In the genomic region with DNA sequence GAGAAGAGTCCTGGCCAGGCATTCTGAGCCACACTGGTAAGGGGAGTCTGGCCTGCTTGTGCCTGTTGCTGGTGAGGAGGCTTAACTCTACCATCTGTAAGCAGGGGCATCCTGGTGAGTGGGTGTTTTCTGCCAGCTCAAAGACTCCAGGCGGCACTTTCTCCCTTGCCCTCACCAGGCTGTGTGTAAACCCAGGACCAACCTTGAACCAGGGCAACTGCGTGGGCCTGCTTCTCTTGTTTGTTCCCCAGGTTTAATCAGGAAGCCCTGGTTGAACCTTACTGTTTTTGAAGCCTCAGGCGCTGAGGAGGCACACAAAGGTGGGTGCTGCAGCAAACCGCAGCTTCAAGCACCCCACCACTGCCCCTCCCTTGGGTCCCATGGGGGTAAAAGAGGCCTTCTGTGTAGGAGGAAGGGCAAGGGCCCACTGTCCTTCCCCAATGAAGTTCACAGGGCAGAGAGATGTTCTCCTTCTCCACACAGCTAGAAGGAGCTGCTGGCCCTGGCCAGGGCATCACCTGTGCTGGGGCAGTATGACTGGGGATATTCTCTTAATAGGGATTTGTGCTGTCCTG, we compare ENCODE assay signal across 25 mouse cellular contexts. TPM values are rescaled to one million over a fixed set of nuclear protein-coding genes. Genes with fewer than 3 reads are reported as not detected.
DNase-seq lines count a peak whose midpoint lies in the region; ATAC-seq and TF ChIP-seq lines count a peak whose summit lies in the region.
"Had no signal": no experiment of that assay in that cellular context is flagged by ENCODE, and none has a peak within 500 bp of the region (broad histone marks: within the 10 kb centered on the region; RNA-seq: fewer than 3 reads in every experiment).

No protein-coding gene starts in this region.

- H3K9ac ChIP-seq in liver, adult 2 months (ENCODE audit: low read depth, low read length): peak overlapping the region; percentile 58
- H3K9ac ChIP-seq in liver, embryonic 11.5 days (ENCODE audit: low read depth, low read length): 0 out of 2 replicates have a peak overlapping the region, but pooled peaks have one; percentile 8
- H3K9ac ChIP-seq in forebrain, embryonic 16.5 days (replicated peaks; ENCODE audit: low read depth, low read length): no peak overlapping the region
- H3K9ac ChIP-seq: forebrain, embryonic 15.5 days; lung, embryonic 15.5 days had no signal

- no peaks in the 10 kb centered on the region for H3K9me3 ChIP-seq in liver, embryonic 11.5 days (ENCODE audit: control insufficient read depth, low read length)
- no peaks in the 10 kb centered on the region for H3K9me3 ChIP-seq in embryonic facial prominence, embryonic 10.5 days
- no peaks in the 10 kb centered on the region for H3K9me3 ChIP-seq in forebrain, embryonic 16.5 days (ENCODE audit: control insufficient read depth, low read length)
- H3K9me3 ChIP-seq: forebrain, embryonic 15.5 days; limb, embryonic 10.5 days; lung, embryonic 15.5 days had no signal

- 18% methylated on average over 4 of the region's 4 CpGs for WGBS in liver, adult 2 months
- WGBS in liver, embryonic 11.5 days: 86% methylated on average over 4 of the region's 4 CpGs
- WGBS in spleen, adult 2 months: 21% methylated on average over 4 of the region's 4 CpGs
- WGBS in embryonic facial prominence, embryonic 10.5 days: 90% methylated on average over 4 of the region's 4 CpGs
- 88% methylated on average over 4 of the region's 4 CpGs for WGBS in forebrain, embryonic 16.5 days

- peak; percentile 19 for DNase-seq in gastrocnemius, adult 2 months
- DNase-seq in gastrocnemius, postnatal 36 days: no peak
- DNase-seq in liver, adult 2 months (ENCODE audit: extremely low read depth, low read depth, low spot score): peak; percentile 82
- DNase-seq in liver: no peak
- no peak for DNase-seq in liver, embryonic 11.5 days (ENCODE audit: low spot score)
- peak in 1 of 2 experiments; percentile 87 for DNase-seq in spleen, adult 2 months (ENCODE audit: low read depth in 1 of 2, low spot score in 2 of 2)
- DNase-seq in embryonic facial prominence, embryonic 10.5 days (ENCODE audit: low spot score): no peak
- DNase-seq: cerebellum, adult 9-11 months; embryo, embryonic 11 days; gastrocnemius, postnatal 10 days; heart, postnatal 36 days; kidney, postnatal 4 days; layer of hippocampus, postnatal 36 days had no signal

- no peak overlapping the region for H3K4me3 ChIP-seq in gastrocnemius, adult 2 months
- no peak overlapping the region for H3K4me3 ChIP-seq in liver, adult 2 months (ENCODE audit: insufficient read depth, low read depth, low read length)
- no peak overlapping the region for H3K4me3 ChIP-seq in liver, embryonic 11.5 days (ENCODE audit: low read depth, low read length)
- H3K4me3 ChIP-seq in spleen, adult 2 months (ENCODE audit: extremely low read depth, insufficient read depth, insufficient read length): no peak overlapping the region
- no peak overlapping the region for H3K4me3 ChIP-seq in embryonic facial prominence, embryonic 10.5 days
- no peak overlapping the region for H3K4me3 ChIP-seq in forebrain, embryonic 16.5 days (replicated peaks; ENCODE audit: low read length)
- H3K4me3 ChIP-seq: forebrain, embryonic 15.5 days; limb, embryonic 10.5 days; lung, embryonic 15.5 days had no signal

- TF ChIP-seq CTCF in gastrocnemius, adult 2 months (IDR thresholded peaks at IDR 0.05): no peak
- TF ChIP-seq CTCF in liver, adult 2 months (IDR thresholded peaks at IDR 0.05; ENCODE audit: low read depth, low read length): no peak
- no peak for TF ChIP-seq CTCF in spleen, adult 2 months (IDR thresholded peaks at IDR 0.05; ENCODE audit: extremely low read depth, insufficient read depth, insufficient read length, insufficient replicate concordance)

- no peaks in the 10 kb centered on the region for H3K27me3 ChIP-seq in liver, adult 2 months (ENCODE audit: control insufficient read depth, insufficient read depth, low read length)
- H3K27me3 ChIP-seq in liver, embryonic 11.5 days (replicated peaks; ENCODE audit: control insufficient read depth, insufficient read depth, low read length): no peaks in the 10 kb centered on the region
- H3K27me3 ChIP-seq in spleen, adult 2 months (ENCODE audit: control insufficient read depth, insufficient read depth, low read length): no peaks in the 10 kb centered on the region
- no peaks in the 10 kb centered on the region for H3K27me3 ChIP-seq in embryonic facial prominence, embryonic 10.5 days (replicated peaks; ENCODE audit: low read depth, poor library complexity, severe bottlenecking)
- H3K27me3 ChIP-seq in forebrain, embryonic 16.5 days (replicated peaks; ENCODE audit: control insufficient read depth, insufficient read depth, low read length): no peaks in the 10 kb centered on the region
- H3K27me3 ChIP-seq: forebrain, embryonic 15.5 days; lung, embryonic 15.5 days had no signal

- no peaks in the 10 kb centered on the region for H3K36me3 ChIP-seq in liver, adult 2 months (ENCODE audit: control insufficient read depth, insufficient read depth, low read length)
- H3K36me3 ChIP-seq in liver, embryonic 11.5 days (ENCODE audit: control insufficient read depth, insufficient read depth, low read length): no peaks in the 10 kb centered on the region
- H3K36me3 ChIP-seq in spleen, adult 2 months (ENCODE audit: control insufficient read depth, insufficient read depth, low read length): no peaks in the 10 kb centered on the region
- peaks cover 6% of the 10 kb centered on the region for H3K36me3 ChIP-seq in embryonic facial prominence, embryonic 10.5 days (replicated peaks)
- no peaks in the 10 kb centered on the region for H3K36me3 ChIP-seq in forebrain, embryonic 16.5 days (ENCODE audit: control insufficient read depth, insufficient read depth)
- H3K36me3 ChIP-seq: forebrain, embryonic 15.5 days had no signal

- intact Hi-C loops in gastrocnemius, adult 2 months (cut with DNase I): no loop called here
- intact Hi-C loops in gastrocnemius, postnatal 36 days (cut with DNase I): no loop called here

- peaks cover 68% of the 10 kb centered on the region for H3K4me1 ChIP-seq in liver, adult 2 months (ENCODE audit: control insufficient read depth, insufficient read depth, low read length)
- peaks cover 76% of the 10 kb centered on the region for H3K4me1 ChIP-seq in liver, embryonic 11.5 days (replicated peaks; ENCODE audit: control insufficient read depth, insufficient read depth, low read length)
- peaks cover 54% of the 10 kb centered on the region for H3K4me1 ChIP-seq in spleen, adult 2 months (ENCODE audit: control insufficient read depth, insufficient read depth, insufficient read length)
- H3K4me1 ChIP-seq in embryonic facial prominence, embryonic 10.5 days: peaks cover 62% of the 10 kb centered on the region
- H3K4me1 ChIP-seq in forebrain, embryonic 16.5 days (replicated peaks; ENCODE audit: control insufficient read depth, insufficient read depth, low read length): peaks cover 23% of the 10 kb centered on the region

- H3K4me2 ChIP-seq in liver, embryonic 11.5 days: no peak overlapping the region
- H3K4me2 ChIP-seq in forebrain, embryonic 16.5 days (ENCODE audit: low read length): no peak overlapping the region
- H3K4me2 ChIP-seq: forebrain, embryonic 15.5 days; lung, embryonic 15.5 days had no signal

- H3K79me2 ChIP-seq in liver, adult 2 months (ENCODE audit: control insufficient read depth, insufficient read depth, low read length): peaks cover 3% of the 10 kb centered on the region; the same call in 1 of the 2 replicates

- peak overlapping the region; percentile 64 for H3K27ac ChIP-seq in gastrocnemius, adult 2 months
- peak overlapping the region; percentile 77 for H3K27ac ChIP-seq in liver, adult 2 months (replicated peaks; ENCODE audit: insufficient read depth, low read depth, low read length)
- peak overlapping the region; percentile 39 for H3K27ac ChIP-seq in liver, embryonic 11.5 days (ENCODE audit: low read depth, low read length)
- H3K27ac ChIP-seq in spleen, adult 2 months (ENCODE audit: insufficient read depth, low read length): peak overlapping the region; percentile 81
- H3K27ac ChIP-seq in embryonic facial prominence, embryonic 10.5 days (replicated peaks): no peak overlapping the region
- no peak overlapping the region for H3K27ac ChIP-seq in forebrain, embryonic 16.5 days (ENCODE audit: low read length)
- H3K27ac ChIP-seq: forebrain, embryonic 15.5 days; lung, embryonic 15.5 days had no signal

- TF ChIP-seq POLR2A in liver, adult 2 months (IDR thresholded peaks at IDR 0.05; ENCODE audit: extremely low read depth, insufficient read depth, low read length): no peak
- TF ChIP-seq POLR2A in spleen, adult 2 months (IDR thresholded peaks at IDR 0.05; ENCODE audit: low read depth, low read length): no peak

- no peak for ATAC-seq in liver, embryonic 11.5 days (replicated peaks; ENCODE audit: low FRiP score)
- no peak for ATAC-seq in forebrain, embryonic 16.5 days
- ATAC-seq: forebrain, embryonic 15.5 days; inflammation-experienced regulatory T-cells, adult 6 months had no signal

RNA-seq across cellular contexts. Expression of gene Gpr146, which starts 9.5 kb away (rescaled TPM):
- 10 to 100 TPM; 26.5 to 41.2 TPM for total RNA-seq in gastrocnemius, adult 2 months (2021)
- 10 to 100 TPM; 25.3 to 30.4 TPM for total RNA-seq in gastrocnemius, postnatal 36 days (2021)
- 36.5 and 57.1 TPM in 2 replicates for total RNA-seq in liver, adult 2 months (2014; rRNA removed)
- 43.5 and 70.7 TPM in 2 replicates for polyA plus RNA-seq in liver, adult 2 months (2012; rRNA removed)
- polyA plus RNA-seq in liver, embryonic 11.5 days (2014; fragmentation: Nextera tagmentation; extraction: Ambion mirVana): 13.4 and 15.1 TPM in 2 replicates
- polyA plus RNA-seq in spleen, adult 2 months (2012; rRNA removed): 32.2 and 36.3 TPM in 2 replicates
- polyA plus RNA-seq in embryonic facial prominence, embryonic 10.5 days (2016; fragmentation: Nextera tagmentation; extraction: Ambion mirVana): 1.7 and 2.5 TPM in 2 replicates
- polyA plus RNA-seq in forebrain, embryonic 16.5 days (2015; fragmentation: Nextera tagmentation; extraction: Ambion mirVana): 1.5 and 1.8 TPM in 2 replicates

RNA-seq across cellular contexts. Expression of gene Cyp2w1, which starts 15.6 kb away (rescaled TPM):
- not detected for total RNA-seq in gastrocnemius, adult 2 months (2021)
- not detected for total RNA-seq in gastrocnemius, postnatal 36 days (2021)
- not detected in 2 replicates for total RNA-seq in liver, adult 2 months (2014; rRNA removed)
- polyA plus RNA-seq in liver, adult 2 months (2012; rRNA removed): not detected in 2 replicates
- polyA plus RNA-seq in liver, embryonic 11.5 days (2014; fragmentation: Nextera tagmentation; extraction: Ambion mirVana): not detected in 2 replicates
- polyA plus RNA-seq in spleen, adult 2 months (2012; rRNA removed): not detected in 2 replicates
- polyA plus RNA-seq in embryonic facial prominence, embryonic 10.5 days (2016; fragmentation: Nextera tagmentation; extraction: Ambion mirVana): not detected in 2 replicates
- polyA plus RNA-seq in forebrain, embryonic 16.5 days (2015; fragmentation: Nextera tagmentation; extraction: Ambion mirVana): not detected in 2 replicates
- total RNA-seq: adrenal gland, adult 18-20 months; ES-E14; gastrocnemius, postnatal 10 days; heart, adult 8-10 months; heart, postnatal 36 days; layer of hippocampus, postnatal 36 days; megakaryocyte-erythroid progenitor cell, adult 5-6 weeks; monocyte, adult 5-6 weeks had no signal
- polyA plus RNA-seq: forebrain, embryonic 15.5 days; inflammation-experienced regulatory T-cells, adult 6 months; limb, embryonic 10.5 days; lung, embryonic 15.5 days; neural tube, embryonic 14.5 days; urinary bladder, adult 2 months had no signal

RNA-seq across cellular contexts. Expression of gene Cox19, which starts 16.8 kb away (rescaled TPM):
- 10 to 100 TPM; 48.7 to 69.6 TPM for total RNA-seq in gastrocnemius, adult 2 months (2021)
- 10 to 100 TPM; 52.8 to 68.3 TPM for total RNA-seq in gastrocnemius, postnatal 36 days (2021)
- total RNA-seq in liver, adult 2 months (2014; rRNA removed): 23.6 and 25.2 TPM in 2 replicates
- polyA plus RNA-seq in liver, adult 2 months (2012; rRNA removed): 82.4 and 86.1 TPM in 2 replicates
- 98.1 and 103 TPM in 2 replicates for polyA plus RNA-seq in liver, embryonic 11.5 days (2014; fragmentation: Nextera tagmentation; extraction: Ambion mirVana)
- polyA plus RNA-seq in spleen, adult 2 months (2012; rRNA removed): 27.2 and 36.2 TPM in 2 replicates
- 116 and 122 TPM in 2 replicates for polyA plus RNA-seq in embryonic facial prominence, embryonic 10.5 days (2016; fragmentation: Nextera tagmentation; extraction: Ambion mirVana)
- polyA plus RNA-seq in forebrain, embryonic 16.5 days (2015; fragmentation: Nextera tagmentation; extraction: Ambion mirVana): 90.6 and 97.9 TPM in 2 replicates

RNA-seq across cellular contexts. Expression of gene C130050O18Rik, which starts 37.1 kb away (rescaled TPM):
- total RNA-seq in gastrocnemius, adult 2 months (2021): under 1 TPM; 0.15 to 0.33 TPM
- under 1 TPM; 0.13 to 0.35 TPM for total RNA-seq in gastrocnemius, postnatal 36 days (2021)
- 0.18 and 0.54 TPM in 2 replicates for total RNA-seq in liver, adult 2 months (2014; rRNA removed)
- 0.56 and 1.6 TPM in 2 replicates for polyA plus RNA-seq in liver, adult 2 months (2012; rRNA removed)
- polyA plus RNA-seq in liver, embryonic 11.5 days (2014; fragmentation: Nextera tagmentation; extraction: Ambion mirVana): 1.5 and 1.6 TPM in 2 replicates
- polyA plus RNA-seq in spleen, adult 2 months (2012; rRNA removed): 8.1 and 11.9 TPM in 2 replicates
- 0.16 and 0.26 TPM in 2 replicates for polyA plus RNA-seq in embryonic facial prominence, embryonic 10.5 days (2016; fragmentation: Nextera tagmentation; extraction: Ambion mirVana)
- polyA plus RNA-seq in forebrain, embryonic 16.5 days (2015; fragmentation: Nextera tagmentation; extraction: Ambion mirVana): 0.21 and 0.37 TPM in 2 replicates
- total RNA-seq: megakaryocyte-erythroid progenitor cell, adult 5-6 weeks had no signal
- polyA plus RNA-seq: inflammation-experienced regulatory T-cells, adult 6 months had no signal

RNA-seq across cellular contexts. Expression of gene Adap1, which starts 42.5 kb away (rescaled TPM):
- 1 to 10 TPM in 1 of 2 experiments, under 1 TPM in 1; 0.89 to 1.0 TPM for total RNA-seq in gastrocnemius, adult 2 months (2021)
- total RNA-seq in gastrocnemius, postnatal 36 days (2021): 1 to 10 TPM; 1.6 to 1.7 TPM
- total RNA-seq in liver, adult 2 months (2014; rRNA removed): 1.5 TPM in 2 replicates
- 0.60 and 1.3 TPM in 2 replicates for polyA plus RNA-seq in liver, adult 2 months (2012; rRNA removed)
- polyA plus RNA-seq in liver, embryonic 11.5 days (2014; fragmentation: Nextera tagmentation; extraction: Ambion mirVana): 7.2 and 8.1 TPM in 2 replicates
- 23.2 and 29.5 TPM in 2 replicates for polyA plus RNA-seq in spleen, adult 2 months (2012; rRNA removed)
- polyA plus RNA-seq in embryonic facial prominence, embryonic 10.5 days (2016; fragmentation: Nextera tagmentation; extraction: Ambion mirVana): 0.51 and 0.54 TPM in 2 replicates
- 21.5 and 35.5 TPM in 2 replicates for polyA plus RNA-seq in forebrain, embryonic 16.5 days (2015; fragmentation: Nextera tagmentation; extraction: Ambion mirVana)

Comparison
In these comparisons a context has a peak if more than half of its experiments do, and no peak if none do; other contexts are left out.
1. DNase-seq: peak in gastrocnemius, adult 2 months (single experiment) and liver, adult 2 months (single experiment); none in gastrocnemius, postnatal 36 days (0 of 2), liver (single experiment), liver, embryonic 11.5 days (single experiment) and embryonic facial prominence, embryonic 10.5 days (single experiment).
2. H3K27ac ChIP-seq: peak in gastrocnemius, adult 2 months (single experiment), liver, adult 2 months (single experiment), liver, embryonic 11.5 days (single experiment) and spleen, adult 2 months (single experiment); none in embryonic facial prominence, embryonic 10.5 days (single experiment) and forebrain, embryonic 16.5 days (single experiment).